Mouse (Mus musculus) liver, postnatal 0 days (tissue): ENCODE results near the gene H60c.

ENCODE experiments used
- CTCF ChIP-seq: sonication (generic); IDR thresholded peaks from 2 replicates; pipeline ENCODE4 v1.5.1; 2016; ENCODE audit warnings: antibody characterized with exemption, low read depth
- EP300 ChIP-seq: IDR thresholded peaks from 2 replicates; pipeline ENCODE4 v1.6.1; 2016; ENCODE audit warnings: antibody characterized with exemption, low read depth, mild to moderate bottlenecking

DNA sequence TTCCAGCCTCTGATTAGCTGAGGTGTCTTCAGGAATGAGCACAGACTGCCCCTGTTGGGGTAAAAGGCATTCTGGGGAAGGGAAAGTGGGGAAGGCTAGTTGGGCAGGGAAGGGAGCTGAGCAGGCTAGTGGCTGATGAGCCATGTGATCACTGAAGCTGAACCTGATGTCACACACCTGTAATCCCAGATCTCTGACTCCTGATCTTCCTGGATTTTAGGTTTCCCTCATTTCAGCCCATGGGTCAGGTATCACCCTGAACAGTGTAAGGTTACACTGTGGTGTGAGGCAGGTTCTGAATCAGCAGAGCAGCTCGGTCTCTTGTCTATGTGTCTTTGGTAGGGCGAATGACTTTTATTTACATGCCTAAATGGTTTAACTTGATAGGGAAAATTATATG is 4.8 kb downstream of the H60c start:
- TF ChIP-seq CTCF (no peak), EP300 (no peak)
